In the genomic region with DNA sequence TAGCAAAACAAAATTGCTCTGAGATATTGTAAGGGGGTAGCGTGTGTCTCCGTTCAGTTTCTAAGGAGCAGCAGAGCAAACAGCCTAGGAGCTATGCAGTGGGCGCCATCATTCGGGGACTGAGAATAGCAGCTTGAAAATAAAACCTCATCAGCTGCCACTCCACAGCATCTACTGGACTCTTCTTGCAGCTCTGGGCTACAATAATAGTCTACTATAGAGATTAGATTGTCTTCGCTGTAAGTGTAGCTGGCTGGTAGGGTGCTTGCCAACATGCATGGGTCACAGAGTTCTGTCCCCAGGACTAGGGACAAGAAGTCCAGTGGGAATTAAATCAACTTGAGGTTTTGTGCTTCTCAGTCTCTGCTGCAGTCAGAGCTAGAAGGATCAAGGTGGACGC, we compare ENCODE assay signal across 12 mouse cellular contexts.
"Had no signal": no experiment of that assay in that cellular context is flagged by ENCODE, and none has a peak within 500 bp of the region (broad histone marks: within the 10 kb centered on the region; RNA-seq: fewer than 3 reads in every experiment).

No protein-coding gene starts in this region.

- H3K4me3 ChIP-seq: left cerebral cortex, adult 2 months; liver, embryonic 13.5 days had no signal

- H3K27ac ChIP-seq: left cerebral cortex, adult 2 months; liver, embryonic 13.5 days had no signal

- H3K9ac ChIP-seq: liver, embryonic 13.5 days had no signal

- H3K36me3 ChIP-seq: liver, embryonic 13.5 days had no signal

- H3K27me3 ChIP-seq: liver, embryonic 13.5 days had no signal

- H3K9me3 ChIP-seq: liver, embryonic 13.5 days had no signal

- DNase-seq: kidney, postnatal 10 days; layer of hippocampus, adult 9-11 months; layer of hippocampus, postnatal 36 days; liver, embryonic 13.5 days; lung, adult 2 months; lung, postnatal 14 days; lung, postnatal 4 days; midbrain, embryonic 14.5 days; thymus, adult 18-20 months; thymus, postnatal 36 days had no signal

- H3K4me2 ChIP-seq: liver, embryonic 13.5 days; midbrain, embryonic 11.5 days had no signal
